Mouse (Mus musculus): ENCODE measurements around the gene Yy2.

Gene Yy2

GRCm38 (mm10) chrX:157568840-157569239 is at the start of gene Yy2:
TSS of gene Yy2 (minus strand) at chrX:157568985.
- no peak for DNase-seq

GRCm38 (mm10) chrX:157612894-157613293 is 44.1 kb upstream of the Yy2 start:
- DNase-seq: peak; percentile 16

GRCm38 (mm10) chrX:157601450-157601849 is 32.7 kb upstream of the Yy2 start:
- DNase-seq: peak; percentile 7

GRCm38 (mm10) chrX:157598186-157598996 is 29.6 kb upstream of the Yy2 start, which contains the start of gene Mbtps2:
TSS of gene Mbtps2 (minus strand) at chrX:157598715.
- DNase-seq: peak; percentile 70

- no peak for DNase-seq
These were observed 28.9 kb upstream of the Yy2 start for GRCm38 (mm10) chrX:157597585-157598185.

DNA sequence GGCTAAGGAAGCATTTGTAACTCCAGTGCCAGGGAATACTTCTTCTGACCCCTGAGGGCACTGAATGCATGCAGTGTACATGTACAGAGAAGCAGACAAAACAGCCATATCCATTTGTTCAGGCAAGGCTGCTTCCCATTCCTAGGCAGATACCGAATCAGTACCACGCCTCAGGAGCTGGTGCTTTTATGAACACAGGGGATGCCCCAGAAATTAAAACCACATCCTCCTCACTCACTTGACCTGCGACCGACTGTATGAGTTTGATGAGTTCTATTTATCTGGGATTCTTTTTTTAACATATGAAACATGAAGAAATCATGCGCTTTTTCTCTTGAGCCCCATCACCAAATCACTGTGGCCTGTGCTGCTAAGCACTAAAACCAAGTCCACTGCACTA is 28.0 kb upstream of the Yy2 start:
- no peak for DNase-seq

- no peak for DNase-seq
These were observed 27.1 kb upstream of the Yy2 start for GRCm38 (mm10) chrX:157595927-157596326.

- no peak for DNase-seq
These were observed 25.8 kb upstream of the Yy2 start for GRCm38 (mm10) chrX:157594606-157595005.

DNA sequence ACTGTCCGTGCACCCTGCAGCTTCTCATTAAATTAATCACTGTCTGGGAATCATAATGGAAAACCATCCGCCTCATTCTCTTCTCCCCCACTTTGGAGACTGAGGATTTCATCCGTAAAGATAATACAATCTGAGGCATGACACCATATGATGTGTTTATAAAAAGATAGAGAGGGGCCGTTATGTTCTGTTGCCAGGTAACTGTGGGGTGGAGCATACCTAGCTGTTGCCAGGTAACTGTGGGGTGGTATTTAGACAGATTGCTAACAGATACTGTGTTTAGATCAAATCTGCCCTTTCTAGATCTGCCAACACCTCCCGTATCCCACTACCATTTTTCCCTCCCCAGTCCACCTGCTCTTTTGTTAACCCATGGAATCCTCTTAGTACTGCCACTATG is 18.2 kb upstream of the Yy2 start:
- no peak for DNase-seq

DNA sequence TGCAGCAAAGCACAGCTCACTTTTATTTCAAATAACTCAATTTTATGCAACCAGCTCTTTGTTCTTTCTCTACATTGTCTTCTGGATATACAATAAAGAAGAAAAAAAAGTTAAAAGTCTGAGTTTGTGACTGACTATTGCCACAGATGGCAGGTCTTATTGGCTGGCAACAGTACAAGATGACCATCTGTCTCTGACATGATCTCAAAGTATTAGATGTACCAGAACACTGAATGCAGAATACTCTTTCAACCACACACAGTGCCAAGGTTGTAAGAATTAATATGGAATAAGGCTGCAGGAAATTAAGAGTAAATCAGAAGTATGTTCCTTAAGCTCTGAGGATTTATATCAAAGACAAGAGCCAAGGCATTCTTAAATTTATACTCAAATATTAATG is 17.6 kb upstream of the Yy2 start:
- DNase-seq: no peak

DNA sequence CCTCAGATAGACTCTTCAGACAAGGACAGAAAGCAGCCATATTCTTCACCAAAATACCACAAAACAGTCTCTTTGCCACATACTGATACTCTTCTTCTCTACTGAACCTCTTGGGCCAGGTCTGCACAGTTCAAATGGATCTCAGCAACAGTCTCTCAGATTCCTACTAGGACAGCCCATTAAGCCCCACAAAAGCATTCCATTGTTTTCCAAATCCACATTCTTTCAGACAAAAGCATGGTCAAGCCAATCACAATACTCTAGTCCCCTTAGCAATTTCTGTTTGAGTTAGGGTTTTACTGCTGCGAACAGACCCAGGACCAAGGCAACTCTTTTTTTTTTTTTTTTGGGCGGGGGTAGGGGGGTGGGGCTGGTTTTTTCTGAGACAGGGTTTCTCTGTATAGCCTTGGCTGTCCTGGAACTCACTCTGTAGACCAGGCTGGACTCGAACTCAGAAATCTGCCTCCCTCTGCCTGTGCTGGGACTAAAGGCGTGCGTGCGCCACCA is 10.4 kb upstream of the Yy2 start:
- no peak for DNase-seq

GRCm38 (mm10) chrX:157574683-157575082 is 5.9 kb upstream of the Yy2 start:
- no peak for DNase-seq

- DNase-seq: no peak
These were observed 5.0 kb downstream of the Yy2 start for GRCm38 (mm10) chrX:157563794-157564193.

GRCm38 (mm10) chrX:157547082-157547481 is 21.7 kb downstream of the Yy2 start:
- no peak for DNase-seq
